Mouse (Mus musculus): ENCODE measurements at regions not wholly inside any gene's neighbourhood (a gene's known extent, or its start where the extent isn't known, plus 50 kb on each side); places are given as distances from the start of the nearest gene placed in this dataset.
A peak's percentile ranks its signal among the peaks of the same experiment; 100 is the strongest.

GRCm38 (mm10) chr2:96234613-96235012 is 83.4 kb upstream of the Lrrc4c start:
- Histone ChIP-seq H3K4me2 (ENCODE audit: low read depth) (no peak overlapping the region), H3K27ac (ENCODE audit: low read depth, low read length) (no peak overlapping the region), H3K27me3 (ENCODE audit: insufficient read depth, low read length) (no peaks in the 10 kb centered on the region), H3K4me1 (ENCODE audit: insufficient read depth) (no peaks in the 10 kb centered on the region), H3K9ac (no peak overlapping the region), H3K4me3 (ENCODE audit: low read depth, low read length) (no peak overlapping the region), H3K36me3 (ENCODE audit: insufficient read depth) (no peaks in the 10 kb centered on the region), H3K9me3 (ENCODE audit: low read length) (no peaks in the 10 kb centered on the region)
- peak; percentile 52 for TF ChIP-seq CTCF (IDR thresholded peaks at IDR 0.05; ENCODE audit: low read depth)
- ATAC-seq (no peak), DNase-seq (peak; percentile 65)

GRCm38 (mm10) chr2:96239246-96239645 is 78.7 kb upstream of the Lrrc4c start:
- H3K27ac ChIP-seq (ENCODE audit: low read depth, low read length), result no peak overlapping the region
- no peak overlapping the region for H3K4me3 ChIP-seq (ENCODE audit: low read depth, low read length)
- no peak for DNase-seq
- H3K4me1 ChIP-seq (ENCODE audit: insufficient read depth), result no peaks in the 10 kb centered on the region
- no peaks in the 10 kb centered on the region for H3K27me3 ChIP-seq (ENCODE audit: insufficient read depth, low read length)
- no peaks in the 10 kb centered on the region for H3K36me3 ChIP-seq (ENCODE audit: insufficient read depth)
- TF ChIP-seq CTCF (IDR thresholded peaks at IDR 0.05; ENCODE audit: low read depth), result no peak
- no peak overlapping the region for H3K9ac ChIP-seq
- H3K9me3 ChIP-seq (ENCODE audit: low read length), result no peaks in the 10 kb centered on the region
- H3K4me2 ChIP-seq (ENCODE audit: low read depth), result no peak overlapping the region
- no peak for ATAC-seq

GRCm38 (mm10) chr2:96240543-96241090 is 77.4 kb upstream of the Lrrc4c start:
- TF ChIP-seq CTCF (IDR thresholded peaks at IDR 0.05; ENCODE audit: low read depth), result no peak
- H3K36me3 ChIP-seq (ENCODE audit: insufficient read depth), result no peaks in the 10 kb centered on the region
- H3K4me3 ChIP-seq (ENCODE audit: low read depth, low read length), result no peak overlapping the region
- no peaks in the 10 kb centered on the region for H3K27me3 ChIP-seq (ENCODE audit: insufficient read depth, low read length)
- H3K4me1 ChIP-seq (ENCODE audit: insufficient read depth), result no peaks in the 10 kb centered on the region
- H3K27ac ChIP-seq (ENCODE audit: low read depth, low read length), result no peak overlapping the region
- ATAC-seq, result no peak
- DNase-seq, result no peak
- H3K4me2 ChIP-seq (ENCODE audit: low read depth), result no peak overlapping the region
- WGBS, result 83% methylated on average over 3 of the region's 3 CpGs
- no peaks in the 10 kb centered on the region for H3K9me3 ChIP-seq (ENCODE audit: low read length)
- H3K9ac ChIP-seq, result no peak overlapping the region

- no peak overlapping the region for H3K4me2 ChIP-seq (ENCODE audit: low read depth)
- no peak overlapping the region for H3K9ac ChIP-seq
- WGBS, result 73% methylated on average over 1 of the region's 1 CpGs
- no peak for DNase-seq
- no peaks in the 10 kb centered on the region for H3K36me3 ChIP-seq (ENCODE audit: insufficient read depth)
- ATAC-seq, result no peak
- H3K27me3 ChIP-seq (ENCODE audit: insufficient read depth, low read length), result no peaks in the 10 kb centered on the region
- TF ChIP-seq CTCF (IDR thresholded peaks at IDR 0.05; ENCODE audit: low read depth), result no peak
- no peak overlapping the region for H3K4me3 ChIP-seq (ENCODE audit: low read depth, low read length)
- H3K27ac ChIP-seq (ENCODE audit: low read depth, low read length), result no peak overlapping the region
- no peaks in the 10 kb centered on the region for H3K4me1 ChIP-seq (ENCODE audit: insufficient read depth)
- no peaks in the 10 kb centered on the region for H3K9me3 ChIP-seq (ENCODE audit: low read length)
These were observed 64.3 kb upstream of the Lrrc4c start for GRCm38 (mm10) chr2:96253661-96254060.

- TF ChIP-seq CTCF (IDR thresholded peaks at IDR 0.05; ENCODE audit: low read depth), result no peak
- no peaks in the 10 kb centered on the region for H3K9me3 ChIP-seq (ENCODE audit: low read length)
- 74% methylated on average over 1 of the region's 1 CpGs for WGBS
These were observed 61.5 kb upstream of the Lrrc4c start for GRCm38 (mm10) chr2:96256491-96256890.

More at GRCm38 (mm10) chr2:96256491-96256890, 61.5 kb upstream of the Lrrc4c start:
- H3K4me2 ChIP-seq (ENCODE audit: low read depth), result no peak overlapping the region
- no peaks in the 10 kb centered on the region for H3K4me1 ChIP-seq (ENCODE audit: insufficient read depth)
- ATAC-seq (no peak), DNase-seq (no peak)
- H3K36me3 ChIP-seq (ENCODE audit: insufficient read depth), result no peaks in the 10 kb centered on the region
- no peak overlapping the region for H3K27ac ChIP-seq (ENCODE audit: low read depth, low read length)
- no peaks in the 10 kb centered on the region for H3K27me3 ChIP-seq (ENCODE audit: insufficient read depth, low read length)
- H3K4me3 ChIP-seq (ENCODE audit: low read depth, low read length), result no peak overlapping the region
- H3K9ac ChIP-seq, result no peak overlapping the region

Measured in forebrain, postnatal 0 days (tissue).